Mouse (Mus musculus): Measurements from ENCODE around the gene Gpm6a. TPM values are rescaled to one million over a fixed set of nuclear protein-coding genes. Genes with fewer than 3 reads are reported as not detected.

The Gpm6a gene
- polyA plus RNA-seq, 1 experiment from 2014 or later = 481 TPM

DNA sequence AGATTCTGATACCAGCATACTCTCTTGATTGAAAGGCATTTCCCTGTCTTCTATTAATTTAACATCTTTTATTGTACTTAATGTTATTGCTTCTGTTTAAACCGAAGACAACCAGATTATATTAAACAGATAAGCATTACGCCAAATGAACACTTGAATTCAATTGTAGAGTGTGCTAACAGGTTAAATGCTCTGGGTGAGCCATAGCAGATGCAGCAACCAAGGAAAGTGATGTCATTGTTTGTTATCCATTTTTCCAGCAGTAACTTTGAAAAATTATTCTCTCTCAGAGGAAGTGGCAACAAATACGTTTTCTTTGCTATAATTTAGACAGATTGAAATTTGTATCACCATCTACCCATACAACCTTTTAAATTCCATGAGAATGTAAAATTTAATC is 2.9 kb downstream of the Gpm6a start:
- no peaks in the 10 kb centered on the region for H3K9me3 ChIP-seq (replicated peaks)
- no peak for ATAC-seq (ENCODE audit: low FRiP score)
- peak overlapping the region; percentile 59 for H3K4me2 ChIP-seq

DNA sequence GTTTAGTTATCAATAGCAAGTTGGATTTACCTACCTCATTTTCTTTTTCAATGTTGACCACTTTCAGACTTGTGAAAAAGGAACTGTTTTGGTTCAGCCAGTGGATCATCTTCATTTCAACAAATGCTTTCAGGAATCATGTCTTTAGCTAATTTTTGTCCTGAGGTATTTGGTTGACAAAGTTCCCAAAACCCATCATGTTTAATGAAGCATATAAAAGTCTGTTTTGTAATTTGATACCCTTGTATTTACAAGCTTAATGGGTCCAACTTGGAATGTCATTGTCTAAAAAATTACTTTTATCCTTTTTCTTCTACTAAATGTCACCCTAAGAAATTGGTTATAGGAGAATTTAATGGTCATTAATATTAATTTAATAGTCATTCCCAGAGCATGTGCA is 6.9 kb downstream of the Gpm6a start:
- no peaks in the 10 kb centered on the region for H3K27me3 ChIP-seq (replicated peaks)
- H3K9me3 ChIP-seq (replicated peaks) = no peaks in the 10 kb centered on the region
- H3K4me2 ChIP-seq = no peak overlapping the region
- peaks cover 14% of the 10 kb centered on the region for H3K4me1 ChIP-seq
- H3K27ac ChIP-seq (replicated peaks) = no peak overlapping the region
- no peak overlapping the region for H3K4me3 ChIP-seq (replicated peaks)
- no peak for ATAC-seq (ENCODE audit: low FRiP score)
- H3K9ac ChIP-seq (replicated peaks) = no peak overlapping the region
- no peaks in the 10 kb centered on the region for H3K36me3 ChIP-seq

More for the DNA sequence above, 2.9 kb downstream of the Gpm6a start:
- WGBS = 54% methylated on average over 3 of the region's 3 CpGs
- Histone ChIP-seq H3K27ac (replicated peaks) (no peak overlapping the region), H3K27me3 (replicated peaks) (no peaks in the 10 kb centered on the region), H3K4me1 (peaks cover 14% of the 10 kb centered on the region), H3K4me3 (replicated peaks) (peak overlapping the region; percentile 50), H3K36me3 (no peaks in the 10 kb centered on the region), H3K9ac (replicated peaks) (peak overlapping the region; percentile 32; the same call in 1 of the 2 replicates)

DNA sequence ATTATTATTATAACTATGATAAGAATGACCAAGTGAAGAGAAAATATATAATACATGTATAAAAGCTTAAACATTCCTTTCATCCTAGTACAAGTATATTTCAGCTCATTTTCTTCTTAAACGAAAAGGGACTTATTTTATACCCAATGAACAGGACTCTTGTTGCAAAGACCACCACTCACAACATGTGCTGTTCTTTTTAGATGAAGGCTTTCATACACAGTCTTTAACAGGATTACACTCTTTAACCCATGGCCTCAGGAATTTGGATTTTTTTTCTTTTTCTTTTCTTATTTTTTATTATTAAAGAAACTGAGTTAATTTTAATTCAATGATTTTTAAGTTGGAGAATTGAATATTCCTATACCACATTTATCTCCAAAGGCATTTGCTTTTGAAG is 20.4 kb downstream of the Gpm6a start:
- H3K4me3 ChIP-seq (replicated peaks) = no peak overlapping the region
- 0 out of 2 replicates have a peak, but pooled peaks cover 5% of the 10 kb centered on the region for H3K4me1 ChIP-seq
- H3K4me2 ChIP-seq = no peak overlapping the region
- no peak overlapping the region for H3K27ac ChIP-seq (replicated peaks)
- H3K36me3 ChIP-seq = no peaks in the 10 kb centered on the region
- no peak for ATAC-seq (ENCODE audit: low FRiP score)
- WGBS = 49% methylated on average over 1 of the region's 1 CpGs
- no peaks in the 10 kb centered on the region for H3K27me3 ChIP-seq (replicated peaks)
- H3K9ac ChIP-seq (replicated peaks) = no peak overlapping the region
- H3K9me3 ChIP-seq (replicated peaks) = no peaks in the 10 kb centered on the region

DNA sequence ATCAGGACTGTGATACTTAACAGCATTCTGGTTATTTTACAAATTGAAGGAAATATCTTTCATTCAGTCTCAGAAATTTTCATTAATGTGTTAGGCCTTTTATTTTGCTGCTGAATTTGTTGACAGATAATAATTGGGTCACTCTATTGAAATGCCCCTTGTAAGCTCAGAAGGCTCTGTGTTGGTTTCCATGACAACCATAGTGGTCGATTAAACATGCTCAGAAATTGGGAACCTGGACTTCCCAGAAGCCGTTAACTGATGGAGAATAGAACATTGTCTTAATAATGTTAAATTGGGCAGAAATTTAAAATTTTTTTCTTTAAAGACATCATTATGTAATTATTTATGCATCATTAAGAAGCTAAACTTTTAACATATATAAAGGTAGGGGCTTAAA is 20.9 kb downstream of the Gpm6a start:
- H3K27ac ChIP-seq (replicated peaks) = no peak overlapping the region
- no peak overlapping the region for H3K4me3 ChIP-seq (replicated peaks)
- no peaks in the 10 kb centered on the region for H3K9me3 ChIP-seq (replicated peaks)
- no peak overlapping the region for H3K4me2 ChIP-seq
- no peak overlapping the region for H3K9ac ChIP-seq (replicated peaks)
- WGBS = 7% methylated on average over 2 of the region's 2 CpGs
- H3K36me3 ChIP-seq = no peaks in the 10 kb centered on the region
- H3K27me3 ChIP-seq (replicated peaks) = no peaks in the 10 kb centered on the region
- ATAC-seq (ENCODE audit: low FRiP score) = no peak; the same call in 1 of the 2 replicates
- H3K4me1 ChIP-seq = 0 out of 2 replicates have a peak, but pooled peaks cover 5% of the 10 kb centered on the region

DNA sequence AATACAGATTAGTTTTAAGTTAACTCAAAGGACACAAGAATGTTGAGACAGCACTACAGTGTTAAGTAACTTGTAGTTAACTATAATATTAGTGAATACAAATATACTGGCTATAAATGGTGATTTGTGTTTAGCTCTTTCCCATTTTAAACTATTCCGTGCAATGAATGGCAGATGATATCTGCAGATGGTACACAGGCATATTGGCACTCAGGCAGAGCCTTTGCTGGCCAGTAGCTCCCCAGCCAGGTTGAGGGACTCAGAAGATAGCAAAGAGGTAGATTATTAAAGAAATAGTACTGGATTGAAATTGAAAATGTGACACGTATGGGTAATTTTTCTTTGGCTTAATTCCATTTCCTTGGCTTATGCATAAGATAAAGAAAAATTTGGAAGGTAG is 21.3 kb downstream of the Gpm6a start:
- H3K4me1 ChIP-seq = 0 out of 2 replicates have a peak, but pooled peaks cover 5% of the 10 kb centered on the region
- ATAC-seq (ENCODE audit: low FRiP score) = no peak
- no peaks in the 10 kb centered on the region for H3K36me3 ChIP-seq
- no peaks in the 10 kb centered on the region for H3K9me3 ChIP-seq (replicated peaks)
- H3K9ac ChIP-seq (replicated peaks) = no peak overlapping the region
- H3K27me3 ChIP-seq (replicated peaks) = no peaks in the 10 kb centered on the region
- no peak overlapping the region for H3K27ac ChIP-seq (replicated peaks)
- WGBS = 47% methylated on average over 2 of the region's 2 CpGs
- H3K4me2 ChIP-seq = no peak overlapping the region
- no peak overlapping the region for H3K4me3 ChIP-seq (replicated peaks)

DNA sequence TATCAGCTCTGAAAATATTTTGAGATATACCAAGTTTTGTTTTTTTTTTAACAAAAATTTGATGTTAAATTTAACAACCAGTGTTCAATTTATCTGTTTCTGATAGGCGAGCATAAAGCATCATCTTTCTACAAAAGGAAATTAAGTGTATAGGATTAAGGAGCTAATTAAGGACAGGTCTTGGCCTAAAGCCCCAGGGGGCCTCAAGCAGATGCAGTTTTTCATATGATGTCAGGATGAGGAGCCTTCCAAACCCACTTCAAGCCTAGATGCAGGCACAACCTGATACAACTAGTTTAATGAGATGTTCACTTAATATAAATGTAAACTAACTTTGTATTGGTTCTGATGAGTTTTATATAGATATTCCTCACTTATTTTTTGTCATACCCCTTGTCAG is 22.0 kb downstream of the Gpm6a start:
- ATAC-seq (ENCODE audit: low FRiP score) = no peak
- H3K27me3 ChIP-seq (replicated peaks) = no peaks in the 10 kb centered on the region
- H3K36me3 ChIP-seq = no peaks in the 10 kb centered on the region
- H3K4me3 ChIP-seq (replicated peaks) = no peak overlapping the region
- H3K4me2 ChIP-seq = no peak overlapping the region
- WGBS = 32% methylated on average over 1 of the region's 1 CpGs
- no peak overlapping the region for H3K27ac ChIP-seq (replicated peaks)
- no peaks in the 10 kb centered on the region for H3K9me3 ChIP-seq (replicated peaks)
- H3K9ac ChIP-seq (replicated peaks) = no peak overlapping the region
- 0 out of 2 replicates have a peak, but pooled peaks cover 2% of the 10 kb centered on the region for H3K4me1 ChIP-seq

DNA sequence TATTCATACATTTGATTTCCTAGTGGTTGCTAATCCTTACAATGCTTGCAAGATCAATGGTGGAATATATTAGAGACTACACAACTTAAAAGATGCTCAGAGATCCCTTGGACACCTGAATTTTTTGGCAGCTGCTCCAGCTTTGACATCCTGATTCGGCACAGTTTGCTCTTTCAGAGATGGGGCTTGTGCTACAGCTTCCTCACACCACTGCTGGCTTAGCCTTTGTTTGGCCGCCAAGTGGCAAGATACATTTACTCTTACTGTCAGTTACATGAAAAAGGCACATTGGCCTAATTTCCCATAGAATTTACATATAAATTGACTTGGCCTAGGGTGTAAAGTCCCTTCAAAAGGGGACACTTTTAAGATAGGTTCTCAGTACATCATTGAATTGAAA is 32.1 kb downstream of the Gpm6a start:
- Histone ChIP-seq H3K27me3 (replicated peaks) (no peaks in the 10 kb centered on the region), H3K27ac (replicated peaks) (peak overlapping the region; percentile 3; the same call in 1 of the 2 replicates)
- 31% methylated on average over 2 of the region's 2 CpGs for WGBS

DNA sequence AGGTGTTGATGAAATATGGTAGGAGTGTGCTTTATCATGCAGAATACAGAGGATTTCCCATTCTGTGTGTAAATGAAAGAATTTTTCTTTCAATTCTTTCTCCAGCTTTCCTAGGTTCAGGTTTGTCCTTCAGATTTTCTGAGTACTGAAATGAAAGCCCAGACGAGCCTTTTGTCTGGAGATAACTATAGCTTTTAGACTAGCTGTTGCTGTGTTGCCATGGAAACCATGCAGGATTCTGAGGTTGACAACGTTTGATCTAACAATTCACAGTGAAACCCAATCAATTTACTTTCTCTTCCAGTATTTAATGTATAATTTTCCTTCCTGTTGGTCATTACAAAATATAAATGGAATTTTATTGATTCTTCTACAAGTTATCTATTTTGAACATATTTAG is 34.5 kb downstream of the Gpm6a start:
- H3K4me3 ChIP-seq (replicated peaks) = no peak overlapping the region
- H3K9ac ChIP-seq (replicated peaks) = no peak overlapping the region
- ATAC-seq (ENCODE audit: low FRiP score) = no peak
- H3K4me2 ChIP-seq = no peak overlapping the region
- 13% methylated on average over 2 of the region's 2 CpGs for WGBS
- H3K27me3 ChIP-seq (replicated peaks) = no peaks in the 10 kb centered on the region
- no peaks in the 10 kb centered on the region for H3K4me1 ChIP-seq
- H3K9me3 ChIP-seq (replicated peaks) = no peaks in the 10 kb centered on the region
- no peaks in the 10 kb centered on the region for H3K36me3 ChIP-seq
- no peak overlapping the region for H3K27ac ChIP-seq (replicated peaks)

More for the DNA sequence above, 32.1 kb downstream of the Gpm6a start:
- H3K9ac ChIP-seq (replicated peaks) = no peak overlapping the region
- H3K36me3 ChIP-seq = no peaks in the 10 kb centered on the region
- no peak overlapping the region for H3K4me3 ChIP-seq (replicated peaks)
- H3K9me3 ChIP-seq (replicated peaks) = no peaks in the 10 kb centered on the region
- H3K4me1 ChIP-seq = no peaks in the 10 kb centered on the region
- peak; percentile 39; the same call in 1 of the 2 replicates for ATAC-seq (ENCODE audit: low FRiP score)
- H3K4me2 ChIP-seq = no peak overlapping the region

DNA sequence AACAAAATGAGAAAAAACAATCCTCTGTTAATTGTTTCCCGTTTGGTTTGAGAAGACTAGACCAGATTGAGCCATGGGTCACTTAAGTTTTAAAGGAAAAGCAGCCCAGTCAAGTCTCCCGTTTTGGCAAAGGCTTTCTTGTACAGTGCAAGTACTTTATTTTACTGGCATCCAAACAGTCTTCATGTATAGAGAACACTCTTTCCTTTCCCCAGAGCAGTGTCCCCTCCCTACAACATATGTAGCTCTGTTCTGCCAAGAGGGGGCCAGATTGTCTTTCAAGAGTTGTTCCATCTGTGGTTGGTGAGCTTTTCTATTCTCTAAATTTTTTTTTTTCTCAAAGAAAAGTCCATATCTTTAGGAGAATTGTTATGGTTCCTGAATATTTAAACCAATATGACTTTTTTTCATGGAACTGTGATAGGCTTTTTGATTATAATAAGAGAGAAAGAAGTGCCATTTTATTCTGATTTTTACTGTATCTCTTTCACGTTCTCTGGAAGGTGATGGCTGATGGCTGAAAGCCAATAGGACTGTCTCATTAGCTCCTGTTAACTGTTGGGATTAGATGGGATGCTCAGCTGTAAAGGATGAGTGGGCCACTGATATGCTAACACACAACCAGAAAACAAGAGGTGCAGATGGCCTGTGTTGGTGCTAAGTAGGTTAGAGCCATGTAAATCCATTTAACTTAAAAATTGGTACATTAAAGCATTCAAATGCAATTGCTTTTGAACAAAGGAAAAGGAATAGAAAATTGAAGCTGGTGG is 37.4 kb downstream of the Gpm6a start:
- Histone ChIP-seq H3K9ac (replicated peaks) (no peak overlapping the region), H3K4me1 (no peaks in the 10 kb centered on the region), H3K27ac (replicated peaks) (0 out of 2 replicates have a peak overlapping the region, but pooled peaks have one; percentile 28), H3K9me3 (replicated peaks) (no peaks in the 10 kb centered on the region), H3K36me3 (no peaks in the 10 kb centered on the region), H3K4me2 (no peak overlapping the region), H3K4me3 (replicated peaks) (no peak overlapping the region), H3K27me3 (replicated peaks) (no peaks in the 10 kb centered on the region)
- WGBS = 57% methylated on average over 3 of the region's 3 CpGs
- ATAC-seq (ENCODE audit: low FRiP score) = no peak

DNA sequence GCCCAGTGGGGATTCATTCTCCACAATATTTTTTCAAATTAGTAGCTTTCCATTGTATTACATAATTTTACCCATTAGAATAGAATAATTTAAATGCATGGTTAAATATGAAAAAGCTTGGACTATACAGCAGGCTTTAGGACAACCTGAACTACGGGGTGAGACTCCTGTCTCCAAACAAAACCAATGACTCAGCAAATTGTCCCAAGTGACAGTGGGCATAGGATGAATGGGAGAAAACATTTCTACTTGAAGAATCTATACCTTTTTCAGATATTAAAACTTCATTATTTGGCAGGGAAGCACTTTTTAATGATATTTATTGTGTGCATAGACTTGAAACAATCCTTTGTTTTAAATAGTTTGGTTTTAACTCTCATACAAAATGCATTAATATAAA is 41.0 kb downstream of the Gpm6a start:
- H3K4me3 ChIP-seq (replicated peaks) = no peak overlapping the region
- 80% methylated on average over 1 of the region's 1 CpGs for WGBS
- H3K27ac ChIP-seq (replicated peaks) = no peak overlapping the region
- no peak overlapping the region for H3K4me2 ChIP-seq
- no peaks in the 10 kb centered on the region for H3K27me3 ChIP-seq (replicated peaks)
- no peaks in the 10 kb centered on the region for H3K9me3 ChIP-seq (replicated peaks)
- no peaks in the 10 kb centered on the region for H3K4me1 ChIP-seq
- no peak for ATAC-seq (ENCODE audit: low FRiP score)
- H3K36me3 ChIP-seq = no peaks in the 10 kb centered on the region
- H3K9ac ChIP-seq (replicated peaks) = no peak overlapping the region

DNA sequence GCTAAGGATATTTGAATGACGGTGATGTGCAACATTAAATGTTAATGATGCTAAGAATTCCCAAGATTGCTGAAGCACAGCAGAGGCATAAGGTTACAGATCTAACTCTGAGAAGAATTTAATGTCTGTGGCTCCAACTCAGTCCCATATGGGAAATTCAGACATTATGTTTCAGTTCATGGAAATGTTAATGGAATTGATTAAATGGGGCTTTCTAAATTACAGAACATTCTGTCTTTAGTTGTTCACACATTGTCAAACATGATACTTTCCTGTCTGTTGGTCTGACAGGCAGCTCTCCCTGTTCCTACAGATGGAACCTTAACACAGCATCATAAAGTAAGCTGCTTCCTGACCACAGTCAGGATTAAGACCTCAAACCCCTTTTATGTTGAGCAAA is 47.8 kb downstream of the Gpm6a start:
- no peak for ATAC-seq (ENCODE audit: low FRiP score)
- Histone ChIP-seq H3K36me3 (no peaks in the 10 kb centered on the region), H3K27ac (replicated peaks) (no peak overlapping the region), H3K4me3 (replicated peaks) (no peak overlapping the region), H3K27me3 (replicated peaks) (no peaks in the 10 kb centered on the region), H3K9me3 (replicated peaks) (no peaks in the 10 kb centered on the region), H3K4me2 (no peak overlapping the region), H3K9ac (replicated peaks) (no peak overlapping the region), H3K4me1 (no peaks in the 10 kb centered on the region)
- WGBS = 38% methylated on average over 1 of the region's 1 CpGs

DNA sequence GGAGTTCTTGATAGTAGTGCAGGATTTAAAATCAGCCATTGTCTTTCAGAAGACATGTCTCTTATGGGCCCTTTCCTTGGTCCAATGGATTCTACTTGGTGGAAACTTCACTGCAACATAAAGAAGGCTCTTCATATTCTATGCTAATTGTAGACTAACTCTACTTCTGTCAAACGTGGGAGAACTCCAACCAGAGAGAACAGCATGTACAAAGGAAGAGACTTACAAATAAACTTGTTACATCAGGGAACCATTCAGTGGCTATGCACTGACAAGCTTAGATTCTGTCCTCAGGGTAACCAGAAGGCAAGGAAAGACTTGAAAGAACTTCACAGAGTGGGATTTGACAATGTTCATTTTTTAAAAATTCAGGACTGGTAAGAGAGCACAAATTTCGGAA is 48.3 kb downstream of the Gpm6a start:
- Histone ChIP-seq H3K4me2 (no peak overlapping the region), H3K4me1 (no peaks in the 10 kb centered on the region), H3K4me3 (replicated peaks) (no peak overlapping the region), H3K36me3 (no peaks in the 10 kb centered on the region), H3K27me3 (replicated peaks) (no peaks in the 10 kb centered on the region), H3K9ac (replicated peaks) (no peak overlapping the region), H3K9me3 (replicated peaks) (no peaks in the 10 kb centered on the region), H3K27ac (replicated peaks) (no peak overlapping the region)
- no peak for ATAC-seq (ENCODE audit: low FRiP score)
- 59% methylated on average over 2 of the region's 2 CpGs for WGBS
